Mouse (Mus musculus) erythroblast, embryonic 14.5 days (primary cell): ENCODE data around the gene Cenpt.

Experiments
- GATA1 ChIP-seq: IDR thresholded peaks from 2 replicates; pipeline ENCODE4 v1.6.1; 2012; ENCODE audit warnings: low read length, inconsistent platforms, mixed read lengths
- TAL1 ChIP-seq: IDR thresholded peaks from 3 replicates; pipeline ENCODE4 v1.6.1; 2012; ENCODE audit warnings: low read length, inconsistent platforms, mixed read lengths

- no peak for TF ChIP-seq GATA1
- TF ChIP-seq TAL1 = no peak
Observed at GRCm38 (mm10) chr8:105812511-105812910, 40.6 kb downstream of the Cenpt start.
